Mouse (Mus musculus) embryo, embryonic 10 days (tissue): ENCODE measurements around the gene Lpp.
A peak's percentile ranks its signal among the peaks of the same experiment; 100 is the strongest.
"Not testable (repeated sequence)": the region's sequence is repeated elsewhere in the genome, so short reads cannot be mapped to it uniquely, and the experiment has no call there.

Experiments used
- DNase-seq: peaks from one replicate; pipeline ENCODE4 v3.0.0-alpha.2; 2015; ENCODE audit warnings: low spot score

The Lpp gene

DNA sequence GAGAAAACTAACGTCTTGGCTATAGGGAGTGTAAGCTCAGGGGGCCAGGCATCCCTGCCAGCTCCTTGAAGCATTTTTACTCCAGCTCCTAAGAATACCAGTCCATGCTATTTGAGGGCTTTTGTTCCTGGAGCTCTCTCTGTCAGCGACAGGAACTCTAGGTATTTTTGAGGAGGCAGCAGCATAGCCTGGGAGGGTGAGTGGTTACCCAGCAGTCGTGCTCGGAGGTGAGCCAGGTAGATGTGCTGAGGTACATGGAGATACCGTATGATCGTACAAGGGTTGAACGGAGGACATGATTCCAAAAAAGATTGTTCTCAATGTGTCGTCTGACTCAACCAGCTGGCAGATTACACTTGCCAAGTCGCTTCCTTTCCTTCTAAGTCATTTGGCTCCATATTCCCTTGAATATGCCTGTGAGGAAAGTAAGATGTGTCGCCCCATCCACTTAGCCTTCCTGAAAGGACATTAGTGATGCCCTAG is 597.8 kb downstream of the Lpp start:
- DNase-seq, result no peak

- no peak for DNase-seq
Observed at GRCm38 (mm10) chr16:24991995-24992394, 598.7 kb downstream of the Lpp start.

GRCm38 (mm10) chr16:24992494-24992893 is 599.2 kb downstream of the Lpp start:
- no peak for DNase-seq

DNA sequence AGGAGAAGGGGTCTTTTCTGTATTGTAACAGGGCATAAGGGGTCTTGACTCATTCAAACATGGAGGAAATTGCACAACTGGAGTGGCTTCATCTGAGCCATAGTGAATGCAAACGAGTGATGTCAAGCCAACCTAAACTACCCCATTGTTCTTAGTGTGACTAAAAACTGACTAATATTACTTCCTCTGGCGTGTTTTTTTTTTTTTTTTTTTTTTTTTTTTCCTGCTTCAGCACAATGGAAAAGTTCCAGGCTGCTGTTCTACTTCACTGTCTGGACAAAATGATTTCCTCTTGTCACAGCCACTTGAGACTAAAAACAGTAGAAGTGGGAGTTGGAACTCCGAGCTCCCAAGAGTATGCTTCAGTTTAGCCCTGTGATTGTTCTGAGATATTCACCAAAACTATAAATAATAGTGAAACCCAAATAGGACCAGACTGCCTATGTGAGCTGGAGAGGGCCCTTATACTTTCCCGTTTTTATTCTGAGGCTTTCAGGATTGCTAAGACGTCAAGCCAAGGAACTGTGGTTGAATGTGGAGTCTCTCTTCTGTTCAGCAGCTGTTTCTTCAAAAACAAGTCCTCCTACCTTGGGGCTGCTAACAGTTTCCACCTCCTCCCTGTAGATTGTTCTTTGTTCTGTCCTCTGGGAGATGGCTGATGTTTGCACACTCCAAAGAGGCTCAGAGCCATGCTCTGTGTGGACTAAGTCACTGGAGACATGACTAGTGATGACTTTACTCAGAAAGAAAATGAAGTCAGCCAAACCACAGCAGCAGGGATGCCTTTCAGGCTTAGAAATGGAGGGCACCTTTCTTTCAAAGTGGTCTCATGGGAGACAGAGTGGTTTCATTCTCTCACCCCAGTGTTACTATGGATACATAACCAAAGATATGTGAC is 617.9 kb downstream of the Lpp start:
- DNase-seq, result no peak

- DNase-seq, result no peak
Observed at GRCm38 (mm10) chr16:25012938-25013337, 619.6 kb downstream of the Lpp start.

DNA sequence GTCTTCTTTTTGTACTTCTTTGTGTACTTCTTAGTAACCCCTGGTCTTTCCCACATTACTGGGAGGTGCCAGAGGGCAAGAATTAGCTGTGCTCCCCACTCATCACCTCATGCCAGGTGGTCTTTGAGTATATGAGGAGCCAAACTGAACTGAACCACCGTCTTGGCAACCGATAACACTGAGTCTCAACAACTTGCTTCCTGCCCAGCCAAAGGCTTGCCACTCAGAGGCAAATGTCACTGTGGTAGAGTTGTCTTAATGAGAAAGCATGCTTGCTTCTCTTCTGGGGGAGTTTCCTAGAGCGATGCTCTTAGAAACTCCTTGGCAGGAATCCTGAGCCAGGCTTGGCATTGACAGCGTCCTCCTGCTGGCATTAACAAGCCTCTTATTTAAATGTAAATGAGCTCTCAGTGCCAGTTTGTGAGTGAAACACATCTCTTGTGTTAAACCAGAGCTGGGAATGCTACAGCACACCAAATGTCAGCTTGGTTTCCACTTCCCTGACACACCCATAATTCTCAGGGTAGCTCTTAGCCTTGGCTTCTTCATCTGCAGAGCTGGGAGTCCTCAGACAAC is 623.0 kb downstream of the Lpp start:
- no peak for DNase-seq

GRCm38 (mm10) chr16:25017046-25017445 is 623.7 kb downstream of the Lpp start:
- no peak for DNase-seq

DNA sequence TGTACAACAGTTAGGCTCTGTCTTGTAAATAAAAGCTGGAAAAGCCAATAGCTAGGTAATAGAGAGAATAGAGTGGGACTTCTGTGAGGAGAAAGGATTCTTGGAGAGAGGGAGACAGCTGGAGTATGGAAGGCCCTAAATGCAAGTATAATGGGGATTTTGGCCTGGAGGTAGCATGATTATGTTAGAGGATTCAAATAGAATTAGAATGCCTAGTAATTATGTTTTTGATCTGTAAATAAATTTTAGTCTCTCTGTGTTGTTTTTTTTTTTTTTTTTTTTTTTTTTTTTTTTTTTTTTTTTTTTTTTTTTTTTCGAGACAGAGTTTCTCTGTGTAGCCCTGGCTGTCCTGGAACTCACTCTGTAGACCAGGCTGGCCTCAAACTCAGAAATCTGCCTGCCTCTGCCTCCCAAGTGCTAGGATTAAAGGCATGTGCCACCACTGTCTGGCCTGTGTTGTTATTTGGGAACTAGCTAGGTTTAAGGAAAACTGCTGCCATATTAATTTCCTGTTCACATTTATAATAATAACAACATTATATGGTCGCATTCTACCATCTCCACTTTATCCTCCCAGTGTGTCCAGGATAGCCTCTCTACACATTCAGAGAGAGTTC is 628.5 kb downstream of the Lpp start:
- not testable (repeated sequence) for DNase-seq

GRCm38 (mm10) chr16:25024591-25024990 is 631.3 kb downstream of the Lpp start:
- no peak for DNase-seq

- DNase-seq, result peak; percentile 23
Observed at GRCm38 (mm10) chr16:25026191-25026590, 632.9 kb downstream of the Lpp start.

GRCm38 (mm10) chr16:25029548-25029947 is 636.2 kb downstream of the Lpp start:
- DNase-seq, result no peak

DNA sequence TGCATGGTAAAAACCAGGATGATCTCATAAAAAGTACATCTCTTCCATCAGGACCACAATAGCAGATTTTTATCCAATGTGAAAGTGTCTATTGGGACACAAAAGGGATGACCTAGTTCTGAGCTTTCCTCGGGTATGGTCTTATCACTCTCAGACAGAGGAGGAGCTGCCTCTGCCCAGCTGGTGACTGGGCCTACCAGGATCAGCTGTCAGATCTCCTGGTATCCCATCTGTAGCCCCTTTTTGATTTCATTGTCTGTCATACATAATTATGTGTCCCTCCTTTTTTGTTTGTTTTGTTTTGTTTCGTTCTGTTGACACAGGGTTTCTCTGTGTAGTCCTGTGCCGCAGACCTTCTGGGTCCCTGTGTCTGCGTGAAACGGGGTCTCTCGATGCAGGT is 644.1 kb downstream of the Lpp start:
- no peak for DNase-seq

DNA sequence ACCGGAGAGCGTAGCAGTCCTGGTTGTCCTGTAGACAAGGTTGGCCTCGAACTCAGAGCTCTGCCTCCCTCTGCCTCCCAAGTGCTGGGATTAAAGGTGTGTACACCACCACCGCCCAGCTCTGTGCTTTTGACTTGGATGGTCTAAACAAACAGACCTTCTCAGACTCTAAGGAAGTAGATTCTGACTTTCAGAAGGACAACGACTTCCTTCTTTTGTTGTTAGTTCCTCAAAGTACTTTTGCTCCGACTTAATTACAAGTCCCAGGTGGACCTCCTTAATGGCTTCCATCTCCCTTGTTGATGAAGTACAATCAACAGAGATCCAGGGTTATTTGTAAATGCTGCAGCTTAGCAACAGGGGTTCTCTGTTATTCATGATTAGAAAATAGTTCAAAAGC is 645.2 kb downstream of the Lpp start:
- DNase-seq, result no peak

DNA sequence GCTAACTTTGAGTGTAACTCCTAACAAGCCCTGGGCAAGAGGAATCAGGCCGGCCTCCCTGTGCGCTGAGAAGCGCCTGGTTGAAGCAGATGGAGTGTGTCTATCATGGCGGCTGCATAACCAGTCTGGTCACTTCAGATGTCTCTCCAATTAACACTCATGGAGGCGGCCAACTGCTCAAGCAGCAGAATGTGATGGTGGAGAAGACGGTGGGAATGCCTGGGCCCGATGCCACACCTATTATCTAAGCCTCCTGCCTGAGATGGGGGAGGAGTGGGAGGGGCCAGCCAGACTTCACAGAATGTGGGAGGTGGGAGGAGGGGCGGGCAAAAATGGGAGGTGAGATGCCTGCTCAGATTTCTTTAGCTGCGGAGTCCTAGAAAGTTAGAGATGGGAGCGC is 646.6 kb downstream of the Lpp start:
- peak; percentile 27 for DNase-seq

GRCm38 (mm10) chr16:25041165-25041564 is 647.9 kb downstream of the Lpp start:
- DNase-seq, result no peak

GRCm38 (mm10) chr16:25041855-25042529 is 648.7 kb downstream of the Lpp start:
- DNase-seq, result no peak
